Mouse (Mus musculus) neural tube, embryonic 11.5 days (tissue): ENCODE results near the gene Zbtb17. TPM values are rescaled to one million over a fixed set of nuclear protein-coding genes. Genes with fewer than 3 reads are reported as not detected.
A peak's percentile ranks its signal among the peaks of the same experiment; 100 is the strongest.

Experiments used
- ATAC-seq: fragments of 200-750 bp; cut with Nextera tagmentation; 2 replicates; pipeline ENCODE4 v1.8.0; 2017; ENCODE audit warnings: moderate number of reproducible peaks, mild to moderate bottlenecking, moderate TSS enrichment, moderate library complexity; ENCODE audit not compliant: insufficient read depth, low FRiP score, low TSS enrichment
- DNase-seq: peaks from one replicate; pipeline ENCODE4 v3.0.0-alpha.2; 2015; ENCODE audit warnings: low spot score
- H3K27ac ChIP-seq: fragments of 300-500 bp; sonication (generic); 2 replicates; pipeline ENCODE4 v1.5.1; 2014; ENCODE audit warnings: low read depth, mild to moderate bottlenecking, low read length
- H3K27me3 ChIP-seq: fragments of 300-500 bp; sonication (generic); 2 replicates; pipeline ENCODE4 v1.6.1; 2014; ENCODE audit warnings: mild to moderate bottlenecking, low read length, mixed read lengths; ENCODE audit not compliant: control insufficient read depth, insufficient read depth
- H3K36me3 ChIP-seq: fragments of 300-500 bp; sonication (generic); 2 replicates; pipeline ENCODE4 v1.6.1; 2014; ENCODE audit warnings: mild to moderate bottlenecking, low read length, moderate library complexity, mixed read lengths; ENCODE audit not compliant: control insufficient read depth, insufficient read depth
- H3K4me1 ChIP-seq: fragments of 300-500 bp; sonication (generic); 2 replicates; pipeline ENCODE4 v1.6.1; 2014; ENCODE audit warnings: low read length, mixed read lengths; ENCODE audit not compliant: control insufficient read depth, insufficient read depth
- H3K4me2 ChIP-seq: fragments of 300-500 bp; sonication (generic); 2 replicates; pipeline ENCODE4 v1.6.1; 2014; ENCODE audit warnings: low read depth, mild to moderate bottlenecking, moderate library complexity
- H3K4me3 ChIP-seq: fragments of 300-500 bp; sonication (generic); 2 replicates; pipeline ENCODE4 v1.5.1; 2014; ENCODE audit warnings: low read depth, low read length
- H3K9ac ChIP-seq: fragments of 300-500 bp; sonication (generic); 2 replicates; pipeline ENCODE4 v1.6.1; 2014; ENCODE audit warnings: mild to moderate bottlenecking, low read length
- H3K9me3 ChIP-seq: fragments of 300-500 bp; sonication (generic); 2 replicates; pipeline ENCODE4 v1.6.1; 2016; ENCODE audit warnings: low read length; ENCODE audit not compliant: control insufficient read depth
- WGBS: fragments of 180-500 bp; shearing (Covaris S2); extraction: QIAGEN DNeasy Blood & Tissue Kit; methylation state at CpG from one replicate; pipeline ENCODE4 v1.1.7; 2014; 5-methylcytosine and 5-hydroxymethylcytosine counted together
- polyA plus RNA-seq: library from polyadenylated mRNA; unstranded; fragments of >200 nt; fragmentation: Nextera tagmentation; extraction: Ambion mirVana; gene quantifications from 2 replicates; pipeline ENCODE4 v1.2.1, GENCODE M21; 2014

Gene Zbtb17
- polyA plus RNA-seq, 1 experiment from 2014 or later = 48.0 TPM

DNA sequence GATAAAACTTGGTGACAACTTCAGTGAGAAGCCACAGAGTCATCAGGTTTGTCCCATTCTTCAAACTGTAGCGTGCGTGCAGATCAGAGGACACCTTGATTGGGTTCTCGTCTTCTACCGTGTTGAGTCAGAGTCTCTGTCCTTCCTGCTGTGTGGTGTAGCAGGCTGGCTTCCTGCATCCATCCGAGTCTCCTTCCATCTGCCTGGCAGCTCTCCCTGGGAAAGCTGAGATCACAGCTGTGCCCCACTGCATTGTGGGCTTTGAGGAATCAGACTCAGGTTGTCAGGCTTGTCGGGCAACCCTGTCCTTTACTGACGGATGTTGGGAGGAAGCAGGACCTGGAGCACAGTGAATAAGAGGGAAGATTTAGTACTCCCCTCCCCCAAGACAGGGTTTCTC, 1.8 kb downstream of the Zbtb17 start:
- no peak overlapping the region for H3K4me2 ChIP-seq
- no peaks in the 10 kb centered on the region for H3K27me3 ChIP-seq
- H3K4me3 ChIP-seq = no peak overlapping the region
- DNase-seq (no peak), ATAC-seq (no peak)
- H3K4me1 ChIP-seq = peaks cover 10% of the 10 kb centered on the region; the same call in 1 of the 2 replicates
- H3K36me3 ChIP-seq = peaks cover 6% of the 10 kb centered on the region
- H3K9me3 ChIP-seq = no peaks in the 10 kb centered on the region
- WGBS = 78% methylated on average over 7 of the region's 7 CpGs
- no peak overlapping the region for H3K27ac ChIP-seq
- H3K9ac ChIP-seq = no peak overlapping the region

GRCm38 (mm10) chr4:141451251-141451650, 6.8 kb downstream of the Zbtb17 start:
- Histone ChIP-seq H3K4me2 (no peak overlapping the region), H3K27me3 (no peaks in the 10 kb centered on the region), H3K27ac (no peak overlapping the region), H3K4me3 (no peak overlapping the region), H3K9ac (no peak overlapping the region), H3K4me1 (peaks cover under 1% of the 10 kb centered on the region; the same call in 1 of the 2 replicates), H3K36me3 (peaks cover 9% of the 10 kb centered on the region), H3K9me3 (no peaks in the 10 kb centered on the region)
- DNase-seq (no peak), ATAC-seq (no peak)
- WGBS = 82% methylated on average over 2 of the region's 2 CpGs

- H3K36me3 ChIP-seq = peaks cover 9% of the 10 kb centered on the region
Measured at GRCm38 (mm10) chr4:141451916-141452450, 7.5 kb downstream of the Zbtb17 start.

GRCm38 (mm10) chr4:141454581-141455350, 10.3 kb downstream of the Zbtb17 start:
- H3K27me3 ChIP-seq = no peaks in the 10 kb centered on the region
- peaks cover 4% of the 10 kb centered on the region for H3K36me3 ChIP-seq
- ATAC-seq = no peak
- H3K9ac ChIP-seq = no peak overlapping the region
- no peak overlapping the region for H3K4me2 ChIP-seq
- no peak overlapping the region for H3K4me3 ChIP-seq
- H3K9me3 ChIP-seq = no peaks in the 10 kb centered on the region
- DNase-seq = no peak
- WGBS = 85% methylated on average over 14 of the region's 14 CpGs
- peaks cover 8% of the 10 kb centered on the region; the same call in 1 of the 2 replicates for H3K4me1 ChIP-seq
- H3K27ac ChIP-seq = no peak overlapping the region

More at GRCm38 (mm10) chr4:141451916-141452450, 7.5 kb downstream of the Zbtb17 start:
- Histone ChIP-seq H3K9ac (no peak overlapping the region), H3K27me3 (no peaks in the 10 kb centered on the region), H3K27ac (no peak overlapping the region), H3K4me1 (no peaks in the 10 kb centered on the region), H3K9me3 (no peaks in the 10 kb centered on the region), H3K4me3 (no peak overlapping the region), H3K4me2 (no peak overlapping the region)
- whole genome bisulfite sequencing = 90% methylated on average over 9 of the region's 9 CpGs
- ATAC-seq (no peak), DNase-seq (no peak)

DNA sequence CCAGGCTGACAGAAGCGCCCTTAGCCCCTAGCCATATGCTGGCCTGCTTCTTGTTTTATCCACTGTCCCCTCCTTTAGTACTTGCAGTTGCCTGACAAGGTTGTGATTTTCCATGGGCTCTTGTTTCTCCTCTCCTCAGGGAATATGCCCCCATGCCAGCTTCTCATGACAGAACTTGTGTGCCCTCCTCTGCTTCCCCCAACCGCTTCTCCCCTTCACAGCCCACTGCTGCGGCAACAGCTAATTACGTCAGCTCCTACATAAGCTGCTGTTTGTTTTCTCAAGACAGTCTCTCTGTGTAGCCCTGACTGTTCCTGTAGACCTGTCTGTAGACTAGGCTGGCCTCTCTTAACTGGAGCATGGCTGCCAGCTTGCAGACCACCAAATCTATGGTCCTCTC, 11.1 kb downstream of the Zbtb17 start:
- DNase-seq (no peak), ATAC-seq (no peak)
- H3K9me3 ChIP-seq = no peaks in the 10 kb centered on the region
- H3K27ac ChIP-seq = no peak overlapping the region
- peaks cover 8% of the 10 kb centered on the region; the same call in 1 of the 2 replicates for H3K4me1 ChIP-seq
- 78% methylated on average over 4 of the region's 4 CpGs for WGBS
- H3K4me2 ChIP-seq = no peak overlapping the region
- no peaks in the 10 kb centered on the region for H3K27me3 ChIP-seq
- peaks cover 4% of the 10 kb centered on the region for H3K36me3 ChIP-seq
- no peak overlapping the region for H3K4me3 ChIP-seq
- no peak overlapping the region for H3K9ac ChIP-seq

GRCm38 (mm10) chr4:141456193-141456938, 11.9 kb downstream of the Zbtb17 start:
- no peak for DNase-seq
- Histone ChIP-seq H3K4me3 (no peak overlapping the region), H3K27ac (no peak overlapping the region), H3K27me3 (no peaks in the 10 kb centered on the region), H3K9me3 (no peaks in the 10 kb centered on the region), H3K36me3 (peaks cover 4% of the 10 kb centered on the region), H3K4me1 (peaks cover 8% of the 10 kb centered on the region; the same call in 1 of the 2 replicates), H3K9ac (no peak overlapping the region), H3K4me2 (no peak overlapping the region)
- WGBS = 92% methylated on average over 14 of the region's 14 CpGs
- ATAC-seq = no peak

GRCm38 (mm10) chr4:141458236-141458635, 13.8 kb downstream of the Zbtb17 start:
- Histone ChIP-seq H3K36me3 (peaks cover 4% of the 10 kb centered on the region), H3K4me3 (no peak overlapping the region), H3K4me1 (peaks cover 8% of the 10 kb centered on the region; the same call in 1 of the 2 replicates), H3K9ac (no peak overlapping the region), H3K27ac (peak overlapping the region; percentile 39; the same call in 1 of the 2 replicates), H3K9me3 (no peaks in the 10 kb centered on the region), H3K4me2 (no peak overlapping the region), H3K27me3 (no peaks in the 10 kb centered on the region)
- ATAC-seq (no peak), DNase-seq (no peak)
- WGBS = 9% methylated on average over 7 of the region's 7 CpGs

GRCm38 (mm10) chr4:141458888-141459287, 14.4 kb downstream of the Zbtb17 start:
- Histone ChIP-seq H3K36me3 (peaks cover 7% of the 10 kb centered on the region), H3K9ac (no peak overlapping the region), H3K4me3 (no peak overlapping the region), H3K27ac (no peak overlapping the region), H3K27me3 (no peaks in the 10 kb centered on the region), H3K9me3 (no peaks in the 10 kb centered on the region), H3K4me2 (no peak overlapping the region), H3K4me1 (peaks cover 8% of the 10 kb centered on the region; the same call in 1 of the 2 replicates)
- 75% methylated on average over 3 of the region's 3 CpGs for WGBS
- DNase-seq (no peak), ATAC-seq (no peak)
